ENCODE assay signal across 17 mouse cellular contexts in genomic region chr9:118396425-118397053, GRCm38 (mm10).
DNase-seq lines count a peak whose midpoint lies in the region; ATAC-seq lines count a peak whose summit lies in the region.
"Had no signal": no experiment of that assay in that cellular context is flagged by ENCODE, and none has a peak within 500 bp of the region (broad histone marks: within the 10 kb centered on the region; RNA-seq: fewer than 3 reads in every experiment).

No protein-coding gene starts in this region.

- H3K36me3 ChIP-seq in midbrain, embryonic 16.5 days (ENCODE audit: control insufficient read depth, insufficient read depth, low read length) = no peaks in the 10 kb centered on the region
- H3K36me3 ChIP-seq: embryonic facial prominence, embryonic 15.5 days; heart, embryonic 13.5 days; midbrain, embryonic 13.5 days; stomach, embryonic 15.5 days had no signal

- WGBS in midbrain, embryonic 16.5 days = 83% methylated on average over 2 of the region's 2 CpGs

- DNase-seq in 3T3-L1 (ENCODE audit: low read depth, low spot score) = peak; percentile 23
- peak; percentile 62 to 75 for DNase-seq in thymus, adult 18-20 months
- no peak for DNase-seq in right cerebral cortex, adult 2 months (ENCODE audit: low spot score in 2 of 2)
- DNase-seq in MN1 (ENCODE audit: low spot score) = no peak
- no peak for DNase-seq in frontal cortex, postnatal 25 days (ENCODE audit: low spot score in 2 of 2)
- DNase-seq: adrenal gland, adult 2 months; cerebellum, adult 8-10 months; kidney, postnatal 4 days; lung, postnatal 36 days had no signal

- H3K9ac ChIP-seq in midbrain, embryonic 16.5 days (ENCODE audit: low read depth, low read length) = no peak overlapping the region
- H3K9ac ChIP-seq: embryonic facial prominence, embryonic 15.5 days; heart, embryonic 13.5 days; midbrain, embryonic 13.5 days; stomach, embryonic 15.5 days had no signal

- no peak overlapping the region for H3K4me2 ChIP-seq in midbrain, embryonic 16.5 days (ENCODE audit: low read length)
- H3K4me2 ChIP-seq: embryonic facial prominence, embryonic 15.5 days; heart, embryonic 13.5 days; midbrain, embryonic 13.5 days; stomach, embryonic 15.5 days had no signal

- no peak overlapping the region for H3K4me3 ChIP-seq in midbrain, embryonic 16.5 days (ENCODE audit: low read depth, low read length)
- H3K4me3 ChIP-seq: embryonic facial prominence, embryonic 15.5 days; heart, embryonic 13.5 days; midbrain, embryonic 13.5 days; stomach, embryonic 15.5 days had no signal

- no peak overlapping the region for H3K27ac ChIP-seq in midbrain, embryonic 16.5 days (ENCODE audit: low read length)
- H3K27ac ChIP-seq: embryonic facial prominence, embryonic 15.5 days; heart, embryonic 13.5 days; midbrain, embryonic 13.5 days; stomach, embryonic 15.5 days had no signal

- H3K27me3 ChIP-seq in midbrain, embryonic 16.5 days (ENCODE audit: control insufficient read depth, insufficient read depth, low read depth, low read length) = no peaks in the 10 kb centered on the region
- H3K27me3 ChIP-seq: embryonic facial prominence, embryonic 15.5 days; heart, embryonic 13.5 days; midbrain, embryonic 13.5 days; stomach, embryonic 15.5 days had no signal

- ATAC-seq in CD4-positive, CD25-positive, alpha-beta regulatory T cell, adult 4 months = peak; percentile 67
- ATAC-seq in granulocyte monocyte progenitor cell, adult 5-6 weeks (replicated peaks; ENCODE audit: poor library complexity, severe bottlenecking) = peak; percentile 14
- no peak for ATAC-seq in midbrain, embryonic 16.5 days
- ATAC-seq: intestine, postnatal 0 days; midbrain, embryonic 13.5 days had no signal

- H3K4me1 ChIP-seq in midbrain, embryonic 16.5 days (ENCODE audit: control insufficient read depth, insufficient read depth, low read length) = no peaks in the 10 kb centered on the region
- H3K4me1 ChIP-seq: embryonic facial prominence, embryonic 15.5 days; heart, embryonic 13.5 days; midbrain, embryonic 13.5 days; stomach, embryonic 15.5 days had no signal

- H3K9me3 ChIP-seq in midbrain, embryonic 16.5 days (replicated peaks; ENCODE audit: control insufficient read depth, low read length, poor library complexity, severe bottlenecking) = no peaks in the 10 kb centered on the region
- H3K9me3 ChIP-seq: embryonic facial prominence, embryonic 15.5 days; heart, embryonic 13.5 days; midbrain, embryonic 13.5 days; stomach, embryonic 15.5 days had no signal

Comparison
In these comparisons a context has a peak if more than half of its experiments do, and no peak if none do; other contexts are left out.
1. DNase-seq: peak in 3T3-L1 (single experiment) and thymus, adult 18-20 months (2 of 2); none in right cerebral cortex, adult 2 months (0 of 2), MN1 (single experiment) and frontal cortex, postnatal 25 days (0 of 2).